Mouse (Mus musculus): ENCODE data around the gene C1qtnf6.

- TF ChIP-seq POLR2A (IDR thresholded peaks at IDR 0.05; ENCODE audit: low read depth, low read length) (no peak), USF1 (IDR thresholded peaks at IDR 0.05; ENCODE audit: low read depth, low read length) (no peak), ZC3H11A (IDR thresholded peaks at IDR 0.05; ENCODE audit: low read depth, low read length) (no peak), TCF12 (IDR thresholded peaks at IDR 0.05; ENCODE audit: low read depth, low read length) (no peak), MYC (IDR thresholded peaks at IDR 0.05; ENCODE audit: low read depth, low read length) (no peak)
Measured at GRCm38 (mm10) chr15:78491301-78491700, 39.9 kb downstream of the C1qtnf6 start.

Data from CH12.LX (cell line).